Mouse (Mus musculus): ENCODE measurements around the gene Lrr1.

DNA sequence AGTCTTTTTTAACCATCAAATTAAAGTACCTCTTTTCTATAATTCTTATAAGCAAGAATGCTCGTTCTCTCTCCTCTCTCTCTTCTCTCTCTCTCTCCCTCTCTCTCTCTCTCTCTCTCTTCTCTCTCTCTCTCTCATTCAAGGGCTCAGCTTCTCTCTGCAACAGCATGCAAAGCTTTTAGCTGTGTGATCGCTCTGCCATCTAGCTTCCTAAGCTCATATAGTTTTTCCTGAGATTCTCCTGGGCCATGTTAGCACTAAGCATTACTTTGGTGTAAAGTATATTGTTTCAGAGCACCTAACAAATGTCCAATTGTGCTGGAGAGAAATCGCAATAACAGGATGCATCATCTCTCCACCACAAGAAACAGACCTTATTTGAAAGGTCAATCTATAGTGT, 29.4 kb upstream of the Lrr1 start:
- TF ChIP-seq CTCF (IDR thresholded peaks at IDR 0.05; ENCODE audit: control insufficient read depth, insufficient read depth, insufficient replicate concordance, low read depth, low read length) = no peak
- TF ChIP-seq POLR2A (IDR thresholded peaks at IDR 0.05; ENCODE audit: control insufficient read depth, low read depth, low read length) = no peak
